Mouse (Mus musculus) B cell, adult 67 days (primary cell): ENCODE measurements around the gene Sox5. TPM values are rescaled to one million over a fixed set of nuclear protein-coding genes. Genes with fewer than 3 reads are reported as not detected.

ENCODE experiments used
- total RNA-seq, 2 experiments: library from RNA; stranded (reverse); gene quantifications; 4 replicates each; pipeline ENCODE4 v1.2.4; 2023

Gene Sox5
- 1 to 10 TPM; 1.5 to 3.6 TPM for total RNA-seq

GRCm38 (mm10) chr6:144781431-144782030, at the start of gene Sox5:
Gene Sox5 (minus strand): TSS chr6:144781977.

